Mouse (Mus musculus) kidney, embryonic 15.5 days (tissue): ENCODE data around the gene Krtap4-7. TPM values are rescaled to one million over a fixed set of nuclear protein-coding genes. Genes with fewer than 3 reads are reported as not detected.

ENCODE experiments used
- polyA plus RNA-seq: library from polyadenylated mRNA; unstranded; fragments of >200 nt; fragmentation: Nextera tagmentation; extraction: Ambion mirVana; gene quantifications from 2 replicates; pipeline ENCODE4 v1.2.1, GENCODE M21; 2015

The Krtap4-7 gene
- polyA plus RNA-seq, 1 experiment from 2014 or later: not detected

Other genes starting within 250 kb of the Krtap4-7 start
- not detected in 2 replicates for gene Krt12, start 221.8 kb downstream of the Krtap4-7 start, polyA plus RNA-seq
- 1.2 and 1.7 TPM in 2 replicates for gene Krt20, start 205.9 kb downstream of the Krtap4-7 start, polyA plus RNA-seq
- 19.9 and 20.3 TPM in 2 replicates for gene Krt23, start 151.0 kb downstream of the Krtap4-7 start, polyA plus RNA-seq
- 0.32 and 0.43 TPM in 2 replicates for gene Krt39, start 122.8 kb downstream of the Krtap4-7 start, polyA plus RNA-seq
- gene Krt40, start 100.9 kb downstream of the Krtap4-7 start, polyA plus RNA-seq: not detected in 2 replicates
- not detected in 2 replicates for gene Krtap3-3, start 93.2 kb downstream of the Krtap4-7 start, polyA plus RNA-seq
- gene Krtap3-2, start 87.2 kb downstream of the Krtap4-7 start, polyA plus RNA-seq: not detected in 2 replicates
- gene Gm11939, start 84.6 kb downstream of the Krtap4-7 start, polyA plus RNA-seq: not detected in 2 replicates
- not detected in 2 replicates for gene Krtap3-1, start 77.5 kb downstream of the Krtap4-7 start, polyA plus RNA-seq
- not detected in 2 replicates for gene Krtap1-5, start 63.1 kb downstream of the Krtap4-7 start, polyA plus RNA-seq
- gene Krtap1-4, start 60.4 kb downstream of the Krtap4-7 start, polyA plus RNA-seq: not detected in 2 replicates
- gene Krtap1-3, start 52.8 kb downstream of the Krtap4-7 start, polyA plus RNA-seq: not detected in 2 replicates
- gene Krtap9-3, start 46.0 kb downstream of the Krtap4-7 start, polyA plus RNA-seq: not detected in 2 replicates
- gene Gm11938, start 40.8 kb downstream of the Krtap4-7 start, polyA plus RNA-seq: not detected in 2 replicates
- gene Gm11937, start 33.9 kb downstream of the Krtap4-7 start, polyA plus RNA-seq: not detected in 2 replicates
- gene Krtap2-4, start 29.2 kb downstream of the Krtap4-7 start, polyA plus RNA-seq: not detected in 2 replicates
- not detected in 2 replicates for gene Gm11562, start 23.7 kb downstream of the Krtap4-7 start, polyA plus RNA-seq
- gene Krtap4-1, start 15.9 kb downstream of the Krtap4-7 start, polyA plus RNA-seq: not detected in 2 replicates
- not detected in 2 replicates for gene Krtap4-2, start 9.0 kb downstream of the Krtap4-7 start, polyA plus RNA-seq
- gene Gm11555, start 6.1 kb upstream of the Krtap4-7 start, polyA plus RNA-seq: not detected in 2 replicates
- not detected in 2 replicates for gene Gm11563, start 14.9 kb upstream of the Krtap4-7 start, polyA plus RNA-seq
- gene Krtap4-6, start 21.9 kb upstream of the Krtap4-7 start, polyA plus RNA-seq: not detected in 2 replicates
- not detected in 2 replicates for gene Gm14190, start 46.7 kb upstream of the Krtap4-7 start, polyA plus RNA-seq
- not detected in 2 replicates for gene Gm14180, start 90.2 kb upstream of the Krtap4-7 start, polyA plus RNA-seq
- gene Gm11595, start 128.8 kb upstream of the Krtap4-7 start, polyA plus RNA-seq: not detected in 2 replicates
- gene Krtap4-8, start 136.6 kb upstream of the Krtap4-7 start, polyA plus RNA-seq: not detected in 2 replicates
- gene Krtap4-9, start 141.1 kb upstream of the Krtap4-7 start, polyA plus RNA-seq: not detected in 2 replicates
- not detected in 2 replicates for gene Gm11596, start 149.4 kb upstream of the Krtap4-7 start, polyA plus RNA-seq
- not detected in 2 replicates for gene Gm11569, start 154.8 kb upstream of the Krtap4-7 start, polyA plus RNA-seq
- not detected in 2 replicates for gene Gm11554, start 160.4 kb upstream of the Krtap4-7 start, polyA plus RNA-seq
- gene Krtap4-13, start 165.8 kb upstream of the Krtap4-7 start, polyA plus RNA-seq: not detected in 2 replicates
- gene Gm11564, start 171.6 kb upstream of the Krtap4-7 start, polyA plus RNA-seq: not detected in 2 replicates
- gene 2300003K06Rik, start 194.0 kb upstream of the Krtap4-7 start, polyA plus RNA-seq: not detected in 2 replicates
- gene Krtap4-16, start 207.5 kb upstream of the Krtap4-7 start, polyA plus RNA-seq: not detected in 2 replicates
- not detected in 2 replicates for gene Gm11568, start 213.8 kb upstream of the Krtap4-7 start, polyA plus RNA-seq
- gene Gm11559, start 220.4 kb upstream of the Krtap4-7 start, polyA plus RNA-seq: not detected in 2 replicates
- gene Krtap9-1, start 229.3 kb upstream of the Krtap4-7 start, polyA plus RNA-seq: not detected in 2 replicates
- gene Gm11567, start 235.1 kb upstream of the Krtap4-7 start, polyA plus RNA-seq: not detected in 2 replicates